Mouse (Mus musculus) embryonic facial prominence, embryonic 12.5 days (tissue): Measurements from ENCODE around the gene Susd6. TPM values are rescaled to one million over a fixed set of nuclear protein-coding genes. Genes with fewer than 3 reads are reported as not detected.
"Not testable (repeated sequence)": the region's sequence is repeated elsewhere in the genome, so short reads cannot be mapped to it uniquely, and the experiment has no call there.

Experiments
- ATAC-seq: fragments of 200-750 bp; cut with Nextera tagmentation; 2 replicates; pipeline ENCODE4 v1.8.0; 2017; ENCODE audit not compliant: insufficient number of reproducible peaks, insufficient read depth, low FRiP score, low TSS enrichment
- H3K27ac ChIP-seq: fragments of 300-500 bp; sonication (generic); 2 replicates; pipeline ENCODE4 v1.5.1; 2016; ENCODE audit warnings: mild to moderate bottlenecking
- H3K27me3 ChIP-seq: fragments of 300-500 bp; sonication (generic); 2 replicates; pipeline ENCODE4 v1.6.1; 2016; ENCODE audit warnings: mild to moderate bottlenecking, moderate library complexity
- H3K36me3 ChIP-seq: fragments of 300-500 bp; sonication (generic); 2 replicates; pipeline ENCODE4 v1.6.1; 2016; ENCODE audit warnings: mild to moderate bottlenecking
- H3K4me1 ChIP-seq: fragments of 300-500 bp; sonication (generic); 2 replicates; pipeline ENCODE4 v1.6.1; 2016
- H3K4me2 ChIP-seq: fragments of 300-500 bp; sonication (generic); replicated peaks from 2 replicates; pipeline ENCODE4 v1.6.1; 2016; ENCODE audit warnings: mild to moderate bottlenecking, moderate library complexity
- H3K4me3 ChIP-seq: fragments of 300-500 bp; sonication (generic); 2 replicates; pipeline ENCODE4 v1.5.1; 2016; ENCODE audit warnings: mild to moderate bottlenecking
- H3K9ac ChIP-seq: fragments of 300-500 bp; sonication (generic); 2 replicates; pipeline ENCODE4 v1.6.1; 2016; ENCODE audit warnings: mild to moderate bottlenecking, moderate library complexity
- H3K9me3 ChIP-seq: fragments of 300-500 bp; sonication (generic); 2 replicates; pipeline ENCODE4 v1.6.1; 2016; ENCODE audit warnings: mild to moderate bottlenecking, moderate library complexity
- WGBS: fragments of 180-500 bp; shearing (Covaris S2); methylation state at CpG from one replicate; pipeline ENCODE4 v1.1.7; 2016; 5-methylcytosine and 5-hydroxymethylcytosine counted together
- polyA plus RNA-seq: library from polyadenylated mRNA; unstranded; fragments of >200 nt; fragmentation: Nextera tagmentation; extraction: Ambion mirVana; gene quantifications from 2 replicates; pipeline ENCODE4 v1.2.1, GENCODE M21; 2016

Susd6 gene
- polyA plus RNA-seq, 1 experiment from 2014 or later = 18.0 TPM

- Histone ChIP-seq H3K9me3 (no peaks in the 10 kb centered on the region), H3K36me3 (no peaks in the 10 kb centered on the region), H3K27me3 (no peaks in the 10 kb centered on the region), H3K4me2 (no peak overlapping the region), H3K27ac (no peak overlapping the region), H3K9ac (no peak overlapping the region), H3K4me1 (peaks cover 10% of the 10 kb centered on the region; the same call in 1 of the 2 replicates), H3K4me3 (no peak overlapping the region)
- WGBS = 30% methylated on average over 1 of the region's 1 CpGs
- ATAC-seq = no peak
Measured at GRCm38 (mm10) chr12:80816380-80817086, 26.2 kb downstream of the Susd6 start.

DNA sequence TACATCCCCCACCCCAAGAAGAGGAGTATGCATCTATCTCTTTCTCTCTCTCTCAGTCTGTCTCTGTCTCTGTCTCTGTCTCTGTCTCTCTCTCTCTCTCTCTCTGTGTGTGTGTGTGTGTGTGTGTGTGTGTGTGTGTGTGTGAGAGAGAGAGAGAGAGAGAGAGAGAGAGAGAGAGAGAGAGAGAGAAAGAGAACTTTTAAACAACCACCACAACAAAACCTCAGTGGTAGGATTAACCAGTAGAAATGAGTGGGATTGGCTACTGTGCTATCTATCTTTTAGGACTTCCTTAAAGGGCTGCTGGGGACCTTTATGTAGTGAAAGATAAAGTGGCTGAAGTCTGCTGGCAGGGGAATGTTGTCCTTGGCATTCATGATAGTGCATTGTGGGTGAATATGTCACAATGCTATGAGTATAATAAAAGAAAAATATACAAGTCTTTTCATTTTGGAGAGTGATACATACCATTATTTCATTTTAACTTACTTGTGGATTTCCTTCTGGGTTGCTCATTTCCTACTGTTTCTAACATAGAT, 27.5 kb downstream of the Susd6 start:
- Histone ChIP-seq H3K27me3 (no peaks in the 10 kb centered on the region), H3K4me3 (no peak overlapping the region), H3K9me3 (no peaks in the 10 kb centered on the region), H3K36me3 (no peaks in the 10 kb centered on the region), H3K4me2 (no peak overlapping the region), H3K9ac (no peak overlapping the region), H3K4me1 (0 out of 2 replicates have a peak, but pooled peaks cover 3% of the 10 kb centered on the region), H3K27ac (no peak overlapping the region)
- no peak for ATAC-seq

DNA sequence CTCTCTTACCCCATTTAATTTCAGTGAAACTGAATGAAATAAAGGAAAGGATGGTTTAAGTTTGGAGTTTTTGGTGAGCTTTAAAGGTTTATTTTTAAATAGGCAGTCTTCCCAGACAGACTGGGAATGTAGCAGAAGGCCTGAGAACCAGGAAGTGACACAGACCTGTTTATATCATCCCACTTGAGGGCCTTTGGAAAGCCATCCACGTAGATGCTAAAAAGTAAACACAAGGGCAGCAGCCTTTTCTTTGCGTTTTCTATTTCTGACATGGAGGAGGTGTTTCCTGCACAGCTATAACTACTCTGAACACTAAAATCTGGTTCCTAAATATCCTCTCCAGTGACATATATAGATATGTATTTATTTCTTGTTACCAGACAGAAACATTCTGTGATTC, 28.7 kb downstream of the Susd6 start:
- H3K9ac ChIP-seq, H3K9me3 ChIP-seq, H3K4me2 ChIP-seq, ATAC-seq, H3K4me3 ChIP-seq, H3K4me1 ChIP-seq, H3K27ac ChIP-seq, H3K27me3 ChIP-seq, H3K36me3 ChIP-seq: not testable (repeated sequence)
- 71% methylated on average over 2 of the region's 2 CpGs for WGBS

- Histone ChIP-seq H3K4me2 (no peak overlapping the region), H3K27ac (no peak overlapping the region), H3K9ac (no peak overlapping the region), H3K4me3 (no peak overlapping the region), H3K9me3 (no peaks in the 10 kb centered on the region), H3K36me3 (no peaks in the 10 kb centered on the region), H3K27me3 (no peaks in the 10 kb centered on the region), H3K4me1 (no peaks in the 10 kb centered on the region)
- 83% methylated on average over 4 of the region's 4 CpGs for WGBS
- no peak for ATAC-seq
Measured at GRCm38 (mm10) chr12:80821312-80822007, 31.1 kb downstream of the Susd6 start.

- no peaks in the 10 kb centered on the region for H3K27me3 ChIP-seq
- no peak for ATAC-seq
- H3K27ac ChIP-seq = no peak overlapping the region
- H3K4me1 ChIP-seq = no peaks in the 10 kb centered on the region; the same call in 1 of the 2 replicates
- no peak overlapping the region for H3K4me2 ChIP-seq
- no peak overlapping the region for H3K4me3 ChIP-seq
- no peaks in the 10 kb centered on the region for H3K9me3 ChIP-seq
- no peaks in the 10 kb centered on the region for H3K36me3 ChIP-seq
- WGBS = 96% methylated on average over 7 of the region's 7 CpGs
- H3K9ac ChIP-seq = no peak overlapping the region
Measured at GRCm38 (mm10) chr12:80822533-80822932, 32.2 kb downstream of the Susd6 start.

GRCm38 (mm10) chr12:80824202-80824601, 33.9 kb downstream of the Susd6 start:
- WGBS = 86% methylated on average over 1 of the region's 1 CpGs
- Histone ChIP-seq H3K4me2 (no peak overlapping the region), H3K9me3 (no peaks in the 10 kb centered on the region), H3K9ac (no peak overlapping the region), H3K4me3 (no peak overlapping the region), H3K27me3 (no peaks in the 10 kb centered on the region), H3K36me3 (no peaks in the 10 kb centered on the region), H3K27ac (no peak overlapping the region), H3K4me1 (no peaks in the 10 kb centered on the region; the same call in 1 of the 2 replicates)
- ATAC-seq = no peak

DNA sequence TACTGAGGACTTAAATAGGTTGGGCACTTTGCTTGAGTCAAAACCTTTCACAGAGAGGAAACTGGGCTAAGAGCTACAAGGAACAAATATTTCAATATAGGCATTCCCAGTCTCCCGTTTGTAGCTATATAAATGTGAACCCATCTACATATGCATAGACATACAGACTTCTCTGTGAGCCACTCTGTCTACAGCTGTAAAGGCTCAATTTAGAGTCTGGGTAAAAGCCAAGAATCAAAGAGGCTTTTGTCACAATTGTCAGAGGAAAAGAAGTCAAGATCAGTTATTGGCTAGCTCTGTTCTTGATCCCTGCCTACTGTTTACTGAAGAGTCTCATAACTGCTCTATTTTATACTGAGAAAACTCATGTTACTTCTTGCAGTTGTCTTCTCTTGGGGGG, 36.1 kb downstream of the Susd6 start:
- no peak for ATAC-seq
- H3K36me3 ChIP-seq = no peaks in the 10 kb centered on the region
- WGBS = 63% methylated on average over 1 of the region's 1 CpGs
- H3K9me3 ChIP-seq = no peaks in the 10 kb centered on the region
- no peak overlapping the region for H3K4me3 ChIP-seq
- H3K4me1 ChIP-seq = no peaks in the 10 kb centered on the region; the same call in 1 of the 2 replicates
- no peak overlapping the region for H3K4me2 ChIP-seq
- H3K27me3 ChIP-seq = no peaks in the 10 kb centered on the region
- no peak overlapping the region for H3K27ac ChIP-seq
- H3K9ac ChIP-seq = no peak overlapping the region

DNA sequence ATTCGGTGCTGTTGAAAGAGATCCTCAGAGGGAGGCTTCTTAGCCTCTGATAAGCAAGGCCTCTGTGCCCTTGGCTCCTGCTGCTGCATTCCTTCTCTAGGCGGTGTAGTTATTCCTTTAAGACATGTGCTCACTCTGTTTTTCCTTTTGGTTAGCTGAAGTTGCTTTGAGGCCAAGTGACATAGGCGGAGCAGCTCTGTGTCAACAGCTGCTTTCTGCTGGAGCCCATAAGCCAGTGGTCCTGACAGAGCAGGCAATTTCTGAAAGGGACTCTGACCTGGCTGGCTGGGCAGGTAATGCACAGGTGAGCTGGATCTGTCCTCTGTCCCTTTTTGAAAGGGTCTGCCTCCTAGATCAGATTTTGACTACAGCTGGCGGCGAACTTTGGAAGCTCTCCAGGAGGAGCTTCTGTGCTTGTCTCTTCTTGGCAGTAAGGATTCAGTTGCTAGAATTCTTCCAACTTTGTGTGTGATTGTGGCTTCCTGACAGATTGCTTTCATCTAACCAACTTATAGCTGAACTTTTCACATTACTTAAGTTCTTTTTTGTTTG, 37.2 kb downstream of the Susd6 start:
- no peaks in the 10 kb centered on the region for H3K9me3 ChIP-seq
- 76% methylated on average over 5 of the region's 5 CpGs for WGBS
- ATAC-seq = no peak
- no peaks in the 10 kb centered on the region for H3K36me3 ChIP-seq
- no peaks in the 10 kb centered on the region for H3K27me3 ChIP-seq
- H3K4me1 ChIP-seq = no peaks in the 10 kb centered on the region; the same call in 1 of the 2 replicates
- no peak overlapping the region for H3K9ac ChIP-seq
- no peak overlapping the region for H3K4me2 ChIP-seq
- no peak overlapping the region for H3K4me3 ChIP-seq
- H3K27ac ChIP-seq = no peak overlapping the region

DNA sequence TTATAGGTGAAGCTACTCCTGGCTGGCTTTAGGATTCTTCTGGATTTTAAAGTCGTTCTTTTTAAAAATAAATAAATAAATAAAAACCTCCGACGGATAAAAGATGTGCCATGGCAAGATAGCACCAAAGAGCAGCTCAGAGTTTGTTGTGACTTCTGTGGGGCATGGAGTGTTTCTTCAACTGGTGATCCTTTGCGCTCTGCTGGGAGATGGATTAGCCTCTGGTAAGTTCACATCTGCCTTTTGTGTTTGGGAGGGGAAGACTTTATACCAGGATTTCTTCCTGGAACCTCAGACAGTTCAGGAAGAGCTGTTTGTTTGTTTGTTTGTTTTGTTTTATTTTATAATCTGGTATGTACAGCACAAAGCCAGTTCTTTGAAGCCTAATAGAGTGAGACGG, 37.7 kb downstream of the Susd6 start:
- Histone ChIP-seq H3K4me1 (no peaks in the 10 kb centered on the region; the same call in 1 of the 2 replicates), H3K27ac (no peak overlapping the region), H3K9ac (no peak overlapping the region), H3K4me3 (no peak overlapping the region), H3K27me3 (no peaks in the 10 kb centered on the region), H3K9me3 (no peaks in the 10 kb centered on the region), H3K4me2 (no peak overlapping the region), H3K36me3 (no peaks in the 10 kb centered on the region)
- no peak for ATAC-seq
- WGBS = 87% methylated on average over 5 of the region's 5 CpGs

DNA sequence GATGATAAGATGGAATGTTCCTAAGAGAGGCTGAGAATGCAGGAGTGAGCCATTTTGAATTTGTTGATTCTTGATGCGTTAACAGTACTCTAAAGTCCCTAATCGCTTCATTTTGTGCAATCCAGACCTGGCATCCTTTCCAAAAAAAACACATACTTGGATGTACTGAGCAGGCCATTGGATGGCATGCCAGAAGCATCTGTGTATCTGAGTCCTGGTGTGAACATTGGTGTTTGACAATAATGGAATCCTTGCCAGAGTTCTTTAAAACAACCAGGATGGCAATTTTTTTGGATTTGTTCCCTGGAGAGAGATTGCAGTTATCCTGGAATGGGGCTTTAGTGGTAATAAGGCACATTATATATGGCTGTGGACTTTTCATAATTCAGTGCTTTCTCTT, 38.6 kb downstream of the Susd6 start:
- Histone ChIP-seq H3K9ac (no peak overlapping the region), H3K4me3 (no peak overlapping the region), H3K27ac (no peak overlapping the region), H3K4me1 (no peaks in the 10 kb centered on the region; the same call in 1 of the 2 replicates), H3K36me3 (no peaks in the 10 kb centered on the region), H3K9me3 (no peaks in the 10 kb centered on the region), H3K4me2 (no peak overlapping the region), H3K27me3 (no peaks in the 10 kb centered on the region)
- no peak for ATAC-seq
- WGBS = 95% methylated on average over 2 of the region's 2 CpGs

GRCm38 (mm10) chr12:80830211-80830610, 39.9 kb downstream of the Susd6 start:
- H3K27me3 ChIP-seq = no peaks in the 10 kb centered on the region
- H3K4me2 ChIP-seq = no peak overlapping the region
- no peak overlapping the region for H3K9ac ChIP-seq
- no peaks in the 10 kb centered on the region for H3K36me3 ChIP-seq
- WGBS = 80% methylated on average over 2 of the region's 2 CpGs
- no peak for ATAC-seq
- H3K4me3 ChIP-seq = no peak overlapping the region
- H3K4me1 ChIP-seq = no peaks in the 10 kb centered on the region; the same call in 1 of the 2 replicates
- no peak overlapping the region for H3K27ac ChIP-seq
- no peaks in the 10 kb centered on the region for H3K9me3 ChIP-seq

GRCm38 (mm10) chr12:80830820-80831219, 40.5 kb downstream of the Susd6 start:
- no peak overlapping the region for H3K27ac ChIP-seq
- H3K4me1 ChIP-seq = no peaks in the 10 kb centered on the region; the same call in 1 of the 2 replicates
- H3K9me3 ChIP-seq = no peaks in the 10 kb centered on the region
- no peak overlapping the region for H3K9ac ChIP-seq
- H3K27me3 ChIP-seq = no peaks in the 10 kb centered on the region
- H3K4me3 ChIP-seq = no peak overlapping the region
- 91% methylated on average over 2 of the region's 2 CpGs for WGBS
- no peaks in the 10 kb centered on the region for H3K36me3 ChIP-seq
- no peak overlapping the region for H3K4me2 ChIP-seq
- ATAC-seq = no peak
